Mouse (Mus musculus) heart, adult 2 months (tissue): ENCODE measurements around the gene Krr1.

Experiments
- CTCF ChIP-seq: fragments of 200-600 bp; IDR thresholded peaks from 2 replicates; pipeline ENCODE4 v1.8.1; 2022; ENCODE audit warnings: antibody characterized with exemption, mild to moderate bottlenecking, moderate library complexity
- EP300 ChIP-seq: fragments of 200-500 bp; IDR thresholded peaks from 2 replicates; pipeline ENCODE4 v1.6.1; 2011; ENCODE audit warnings: low read depth, low read length, control low read depth; ENCODE audit not compliant: insufficient read depth
- POLR2A ChIP-seq: fragments of 200-500 bp; IDR thresholded peaks from 2 replicates; pipeline ENCODE4 v1.6.1; 2011; ENCODE audit warnings: mild to moderate bottlenecking, low read depth, low read length, control low read depth; ENCODE audit not compliant: insufficient read depth

GRCm38 (mm10) chr10:112001350-112001749 lies 28.9 kb downstream of the Krr1 start:
- TF ChIP-seq CTCF: no peak
- TF ChIP-seq POLR2A: no peak
- TF ChIP-seq EP300: no peak
